Mouse (Mus musculus) hematopoietic stem cell, adult 5-6 weeks (primary cell): ENCODE results near the gene Mocs3. TPM values are rescaled to one million over a fixed set of nuclear protein-coding genes. Genes with fewer than 3 reads are reported as not detected.

Source experiments
- ATAC-seq, 2 experiments: fragments of 125-278 bp in 1 of 2; replicated peaks in 1 of 2; 2 replicates each; pipeline ENCODE4 v1.8.0; 2016 to 2017; ENCODE audit warnings: inconsistent platforms in 2 of 2, mild to moderate bottlenecking in 2 of 2, moderate number of reproducible peaks in 2 of 2, low read depth in 1 of 2, moderate TSS enrichment in 1 of 2; ENCODE audit not compliant: low FRiP score in 2 of 2, poor library complexity in 2 of 2, severe bottlenecking in 2 of 2, insufficient read depth in 1 of 2, low TSS enrichment in 1 of 2
- total RNA-seq: library from RNA; stranded (forward); fragments of 172-1452, 232-1000 nt; gene quantifications from 2 replicates; pipeline ENCODE4 v1.2.3, GENCODE M21; 2017

The Mocs3 gene
- total RNA-seq, 1 experiment from 2014 or later: 2.5 TPM

GRCm38 (mm10) chr2:168274374-168274935 is 44.0 kb downstream of the Mocs3 start:
- peak; percentile 53 to 54; a peak in 3 of 4 replicates for ATAC-seq

DNA sequence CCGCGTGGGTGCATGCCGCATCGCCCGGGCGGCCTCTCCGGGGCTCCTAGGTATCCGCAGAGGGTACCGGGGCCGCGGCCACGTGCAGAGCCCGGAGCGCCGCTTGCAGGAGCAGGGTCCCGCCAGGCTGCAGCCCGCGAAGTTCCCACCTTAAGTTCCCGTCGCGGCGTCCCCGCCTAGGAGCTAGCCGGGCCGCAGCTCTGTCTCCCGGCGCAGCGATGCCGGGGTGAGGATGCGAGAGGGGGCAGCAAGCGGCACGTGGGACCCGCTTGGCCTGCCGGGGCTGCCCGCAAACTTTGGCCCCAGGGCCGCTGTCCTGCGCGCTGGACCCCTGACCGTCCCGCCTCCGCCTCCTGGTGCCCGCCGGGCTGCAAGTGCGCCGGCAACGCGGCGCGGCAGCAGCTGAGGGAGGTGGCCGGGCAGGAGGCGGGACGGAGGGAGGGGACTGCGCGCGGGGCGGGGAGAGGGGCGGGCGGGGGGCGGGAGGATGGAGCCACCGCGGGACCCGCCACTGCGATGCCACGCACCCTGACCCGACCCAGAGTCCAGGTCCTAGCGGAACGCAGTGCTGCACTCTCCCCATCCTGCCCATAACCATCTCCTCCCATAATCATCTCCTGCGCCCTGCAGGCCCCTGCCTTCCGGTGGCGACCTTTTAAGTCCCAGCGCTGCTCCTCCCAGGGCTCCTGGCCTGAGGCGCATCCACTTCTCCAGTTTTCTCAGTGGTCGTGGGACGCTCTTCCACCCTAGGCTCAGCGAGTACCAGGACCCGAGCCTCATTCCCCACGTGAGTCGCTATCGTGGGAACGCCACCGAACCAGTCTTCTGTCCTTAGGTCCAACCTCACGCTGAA is 50.5 kb downstream of the Mocs3 start:
- ATAC-seq: peak; percentile 40 to 46; a peak in 2 of 4 replicates

GRCm38 (mm10) chr2:168281582-168281981 is 51.2 kb downstream of the Mocs3 start, which contains the start of gene Kcng1:
Kcng1 (minus strand) TSS chr2:168281736.
- peak in 1 of 2 experiments; percentile 61; a peak in 2 of 4 replicates for ATAC-seq

Other genes starting within 250 kb of the Mocs3 start
- gene Ripor3, start 220.0 kb upstream of the Mocs3 start, total RNA-seq: not detected in 2 replicates
- gene Pard6b, start 149.6 kb upstream of the Mocs3 start, total RNA-seq: 3.6 and 3.7 TPM in 2 replicates
- gene Adnp, start 23.5 kb upstream of the Mocs3 start, total RNA-seq: 9.3 and 11.3 TPM in 2 replicates
- gene Gm20716, start 258 bp upstream of the Mocs3 start, total RNA-seq: 54.6 and 68.7 TPM in 2 replicates
- 52.0 and 66.1 TPM in 2 replicates for gene Dpm1, start within 50 bp of the Mocs3 start, total RNA-seq
- 0.74 and 1.0 TPM in 2 replicates for gene Kcng1, start 51.1 kb downstream of the Mocs3 start, total RNA-seq